Mouse (Mus musculus) liver, embryonic 14.5 days (tissue): ENCODE results near the gene Tmem179b.

Source experiments
- CTCF ChIP-seq: IDR thresholded peaks from 2 replicates; pipeline ENCODE4 v1.5.1; 2016; ENCODE audit warnings: antibody characterized with exemption, low read depth, control low read depth
- EP300 ChIP-seq: IDR thresholded peaks from 2 replicates; pipeline ENCODE4 v1.6.1; 2016; ENCODE audit warnings: antibody characterized with exemption, low read depth

DNA sequence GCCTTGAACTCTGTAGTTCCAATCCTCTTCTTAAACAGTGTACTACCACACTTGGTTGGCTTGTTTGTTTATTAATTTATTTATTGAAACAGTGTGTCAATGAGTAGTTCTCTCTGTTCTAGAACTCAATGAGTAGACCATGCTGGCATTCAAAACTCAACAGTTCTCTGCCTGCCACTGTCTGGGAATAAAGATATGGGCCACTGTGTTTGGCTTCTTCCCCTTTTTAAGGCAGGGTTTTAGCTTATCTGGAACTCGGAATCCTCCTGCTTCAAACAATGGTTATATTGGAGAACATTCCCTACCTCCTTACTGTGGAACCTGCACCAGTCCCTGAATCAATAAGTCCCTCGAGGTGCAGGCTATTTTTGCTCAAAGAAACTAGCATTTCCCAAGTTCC lies 15.4 kb downstream of the Tmem179b start:
- TF ChIP-seq EP300 (no peak), CTCF (no peak)
